Mouse (Mus musculus) heart, embryonic 14.5 days (tissue): Measurements from ENCODE around the gene Hipk1. TPM values are rescaled to one million over a fixed set of nuclear protein-coding genes. Genes with fewer than 3 reads are reported as not detected.
A peak's percentile ranks its signal among the peaks of the same experiment; 100 is the strongest.
"Not testable (repeated sequence)": the region's sequence is repeated elsewhere in the genome, so short reads cannot be mapped to it uniquely, and the experiment has no call there.

Experiments
- ATAC-seq: fragments of 200-750 bp; cut with Nextera tagmentation; 2 replicates; pipeline ENCODE4 v1.8.0; 2017; ENCODE audit warnings: low read depth, moderate TSS enrichment; ENCODE audit not compliant: insufficient number of reproducible peaks, insufficient read depth, low FRiP score
- H3K27ac ChIP-seq, 2 experiments: fragments of 200-500 bp in 1 of 2; fragments of 300-500 bp in 1 of 2; sonication (generic) in 1 of 2; replicated peaks in 1 of 2; 2 replicates each; pipeline ENCODE4 v1.5.1; 2012 to 2014; ENCODE audit warnings: low read depth in 2 of 2, low read length in 2 of 2, control low read depth in 1 of 2, mild to moderate bottlenecking in 1 of 2, mixed read lengths in 1 of 2; ENCODE audit not compliant: control insufficient read depth in 1 of 2, insufficient read depth in 1 of 2
- H3K27me3 ChIP-seq: fragments of 300-500 bp; sonication (generic); 2 replicates; pipeline ENCODE4 v1.6.1; 2014; ENCODE audit warnings: mild to moderate bottlenecking, low read length, control low read depth; ENCODE audit not compliant: control insufficient read depth, insufficient read depth
- H3K36me3 ChIP-seq: fragments of 300-500 bp; sonication (generic); 2 replicates; pipeline ENCODE4 v1.6.1; 2014; ENCODE audit warnings: mild to moderate bottlenecking, control low read depth, low read length, mixed read lengths; ENCODE audit not compliant: control insufficient read depth, insufficient read depth
- H3K4me1 ChIP-seq, 2 experiments: fragments of 200-500 bp in 1 of 2; fragments of 300-500 bp in 1 of 2; sonication (generic) in 1 of 2; 2 replicates each; pipeline ENCODE4 v1.6.1; 2012 to 2014; ENCODE audit warnings: low read length in 2 of 2, control low read depth in 1 of 2, mixed read lengths in 1 of 2; ENCODE audit not compliant: control insufficient read depth in 2 of 2, insufficient read depth in 2 of 2
- H3K4me2 ChIP-seq: fragments of 300-500 bp; sonication (generic); 2 replicates; pipeline ENCODE4 v1.6.1; 2014; ENCODE audit warnings: mild to moderate bottlenecking, low read length
- H3K4me3 ChIP-seq, 2 experiments: fragments of 200-500 bp in 1 of 2; fragments of 300-500 bp in 1 of 2; sonication (generic) in 1 of 2; 2 replicates each; pipeline ENCODE4 v1.5.1; 2012 to 2014; ENCODE audit warnings: low read length in 2 of 2, mild to moderate bottlenecking in 2 of 2, control low read depth in 1 of 2, low read depth in 1 of 2, moderate library complexity in 1 of 2; ENCODE audit not compliant: control insufficient read depth in 1 of 2, insufficient read depth in 1 of 2
- H3K9ac ChIP-seq: fragments of 300-500 bp; sonication (generic); 2 replicates; pipeline ENCODE4 v1.6.1; 2014; ENCODE audit warnings: mild to moderate bottlenecking, low read length
- H3K9me3 ChIP-seq: fragments of 300-500 bp; sonication (generic); 2 replicates; pipeline ENCODE4 v1.6.1; 2016; ENCODE audit warnings: low read length, control low read depth; ENCODE audit not compliant: control insufficient read depth
- WGBS: fragments of 180-500 bp; shearing (Covaris S2); extraction: QIAGEN DNeasy Blood & Tissue Kit; methylation state at CpG from one replicate; pipeline ENCODE4 v1.1.7; 2014; 5-methylcytosine and 5-hydroxymethylcytosine counted together
- polyA plus RNA-seq: library from polyadenylated mRNA; unstranded; fragments of >200 nt; fragmentation: Nextera tagmentation; extraction: Ambion mirVana; gene quantifications from 2 replicates; pipeline ENCODE4 v1.2.1, GENCODE M21; 2014

Hipk1 gene
- polyA plus RNA-seq, 1 experiment from 2014 or later: 15.3 TPM

GRCm38 (mm10) chr3:103792111-103792406 is 696 bp upstream of the Hipk1 start:
- not testable (repeated sequence) for H3K36me3 ChIP-seq, H3K9me3 ChIP-seq, H3K4me3 ChIP-seq, H3K27me3 ChIP-seq, H3K9ac ChIP-seq, H3K27ac ChIP-seq, ATAC-seq
- 66% methylated on average over 5 of the region's 5 CpGs for WGBS
- Histone ChIP-seq H3K4me2 (peak overlapping the region; percentile 73), H3K4me1 (peaks cover 3 to 25% of the 10 kb centered on the region in 2 experiments)

GRCm38 (mm10) chr3:103790346-103791145 is 817 bp downstream of the Hipk1 start:
- WGBS: under 1% methylated on average over 38 of the region's 61 CpGs
- ATAC-seq: peak; percentile 69
- peak overlapping the region; percentile 81 to 93 for H3K4me3 ChIP-seq

DNA sequence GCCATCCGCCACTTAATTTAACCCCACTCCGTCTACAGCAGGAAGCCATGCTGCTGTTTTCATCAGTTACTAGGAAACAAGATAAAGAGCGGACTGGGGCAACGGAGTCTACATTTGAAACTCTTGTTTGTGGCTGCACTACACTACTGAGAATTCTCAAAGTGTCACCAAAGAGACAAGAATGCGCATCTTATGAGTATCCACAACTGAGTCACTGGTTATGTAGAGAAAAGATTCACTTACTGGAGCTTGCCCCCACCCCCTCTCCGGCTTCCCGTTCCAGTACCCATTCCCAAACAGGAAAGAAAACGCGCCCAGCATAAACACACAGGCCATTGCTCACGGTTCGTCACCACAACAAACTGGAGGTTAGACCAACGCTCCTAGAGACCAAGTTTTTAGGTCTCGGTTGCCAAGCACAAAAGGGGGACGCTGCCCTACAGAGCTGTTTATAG is 1.4 kb downstream of the Hipk1 start:
- under 1% methylated on average over 14 of the region's 14 CpGs for WGBS

More at GRCm38 (mm10) chr3:103790346-103791145, 817 bp downstream of the Hipk1 start:
- Histone ChIP-seq H3K9ac (peak overlapping the region; percentile 96), H3K4me2 (peak overlapping the region; percentile 73), H3K9me3 (no peaks in the 10 kb centered on the region), H3K4me1 (peaks cover 3 to 26% of the 10 kb centered on the region in 2 experiments), H3K27me3 (no peaks in the 10 kb centered on the region), H3K27ac (peak overlapping the region; percentile 66 to 86), H3K36me3 (no peaks in the 10 kb centered on the region)

DNA sequence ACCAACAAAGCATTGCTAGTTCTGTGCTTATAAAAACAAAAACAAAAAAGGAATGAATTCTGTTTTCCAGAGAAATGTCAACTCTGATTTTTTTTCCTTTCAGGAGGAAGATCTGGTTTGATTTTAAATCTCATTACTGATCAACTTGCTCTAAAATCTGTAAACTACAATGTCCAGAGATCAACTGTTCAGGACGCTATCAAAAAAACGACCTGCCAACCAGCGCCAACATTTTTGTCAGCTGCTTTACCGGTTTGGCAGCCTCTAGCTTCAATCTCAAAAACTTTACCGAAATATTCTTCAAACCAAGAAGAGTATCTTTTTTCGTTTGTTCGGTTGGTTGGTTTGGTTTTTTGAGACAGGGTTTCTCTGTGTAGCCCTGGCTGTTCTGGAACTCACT is 2.3 kb downstream of the Hipk1 start:
- no peak for ATAC-seq
- no peaks in the 10 kb centered on the region for H3K27me3 ChIP-seq
- H3K4me3 ChIP-seq: peak overlapping the region in 1 of 2 experiments; percentile 93; a peak in 1 of 4 replicates
- peak overlapping the region; percentile 73 for H3K4me2 ChIP-seq
- no peaks in the 10 kb centered on the region for H3K36me3 ChIP-seq
- no peak overlapping the region for H3K9ac ChIP-seq
- no peaks in the 10 kb centered on the region for H3K9me3 ChIP-seq
- H3K4me1 ChIP-seq: peaks cover 3 to 30% of the 10 kb centered on the region in 2 experiments
- WGBS: 78% methylated on average over 7 of the region's 7 CpGs
- peak overlapping the region in 1 of 2 experiments; percentile 86; a peak in 1 of 4 replicates for H3K27ac ChIP-seq

More for the DNA sequence above, 1.4 kb downstream of the Hipk1 start:
- Histone ChIP-seq H3K9ac (peak overlapping the region; percentile 96), H3K9me3 (no peaks in the 10 kb centered on the region), H3K4me3 (peak overlapping the region; percentile 81 to 93), H3K27me3 (no peaks in the 10 kb centered on the region), H3K36me3 (no peaks in the 10 kb centered on the region), H3K27ac (peak overlapping the region; percentile 66 to 86), H3K4me1 (peaks cover 3 to 28% of the 10 kb centered on the region in 2 experiments), H3K4me2 (peak overlapping the region; percentile 73)
- ATAC-seq: no peak

DNA sequence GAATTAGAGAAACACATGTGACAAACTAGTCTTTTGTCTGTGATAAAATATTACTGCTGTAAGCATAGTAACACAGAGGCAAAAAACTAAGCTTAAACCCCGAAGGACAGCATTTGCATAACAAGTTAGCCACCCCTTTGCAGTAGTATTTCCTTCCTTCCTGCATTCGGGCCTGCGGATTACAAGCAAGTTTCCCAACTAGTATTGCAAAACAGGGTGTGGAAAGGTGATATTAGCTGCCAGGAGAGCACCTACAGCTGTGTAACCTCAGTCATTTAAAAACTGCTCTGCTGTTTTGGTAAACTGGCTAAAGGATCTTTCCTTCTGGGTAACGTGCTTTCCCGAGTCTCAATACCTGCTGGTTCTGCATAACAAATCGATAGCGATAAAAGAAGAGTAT is 4.1 kb downstream of the Hipk1 start:
- H3K4me2 ChIP-seq: no peak overlapping the region
- H3K9me3 ChIP-seq: no peaks in the 10 kb centered on the region
- no peaks in the 10 kb centered on the region for H3K27me3 ChIP-seq
- H3K9ac ChIP-seq: no peak overlapping the region
- H3K4me3 ChIP-seq: no peak overlapping the region
- peaks cover 3 to 30% of the 10 kb centered on the region in 2 experiments for H3K4me1 ChIP-seq
- 62% methylated on average over 7 of the region's 7 CpGs for WGBS
- H3K27ac ChIP-seq: no peak overlapping the region
- no peaks in the 10 kb centered on the region for H3K36me3 ChIP-seq
- no peak for ATAC-seq

GRCm38 (mm10) chr3:103782844-103783609 is 8.3 kb downstream of the Hipk1 start:
- no peaks in the 10 kb centered on the region for H3K9me3 ChIP-seq
- WGBS: 92% methylated on average over 4 of the region's 4 CpGs
- peaks cover 2 to 19% of the 10 kb centered on the region in 2 experiments; a peak in 3 of 4 replicates for H3K4me1 ChIP-seq
- H3K36me3 ChIP-seq: peaks cover 3% of the 10 kb centered on the region
- H3K4me2 ChIP-seq: no peak overlapping the region
- H3K27me3 ChIP-seq: no peaks in the 10 kb centered on the region
- no peak overlapping the region for H3K27ac ChIP-seq
- H3K4me3 ChIP-seq: no peak overlapping the region
- no peak overlapping the region for H3K9ac ChIP-seq
- no peak for ATAC-seq

GRCm38 (mm10) chr3:103780777-103781176 is 10.6 kb downstream of the Hipk1 start:
- Histone ChIP-seq H3K36me3 (peaks cover 22% of the 10 kb centered on the region), H3K27ac (no peak overlapping the region), H3K9ac (no peak overlapping the region), H3K9me3 (no peaks in the 10 kb centered on the region), H3K4me3 (no peak overlapping the region), H3K27me3 (no peaks in the 10 kb centered on the region), H3K4me1 (peaks cover 2 to 16% of the 10 kb centered on the region in 2 experiments; a peak in 3 of 4 replicates), H3K4me2 (no peak overlapping the region)
- ATAC-seq: no peak
- WGBS: 67% methylated on average over 5 of the region's 5 CpGs
